Mouse (Mus musculus) embryonic facial prominence, embryonic 14.5 days (tissue): ENCODE data around the gene Vdac2. TPM values are rescaled to one million over a fixed set of nuclear protein-coding genes. Genes with fewer than 3 reads are reported as not detected.

ENCODE experiments used
- ATAC-seq: fragments of 200-750 bp; cut with Nextera tagmentation; 2 replicates; pipeline ENCODE4 v1.8.0; 2017; ENCODE audit warnings: low read depth, moderate number of reproducible peaks, moderate TSS enrichment
- DNase-seq: peaks from one replicate; pipeline ENCODE4 v3.0.0-alpha.2; 2015; ENCODE audit warnings: low spot score
- H3K27ac ChIP-seq: fragments of 300-500 bp; sonication (generic); replicated peaks from 2 replicates; pipeline ENCODE4 v1.5.1; 2014; ENCODE audit warnings: low read depth, mild to moderate bottlenecking, low read length, moderate library complexity
- H3K27me3 ChIP-seq: fragments of 300-500 bp; sonication (generic); replicated peaks from 2 replicates; pipeline ENCODE4 v1.6.1; 2014; ENCODE audit warnings: low read length; ENCODE audit not compliant: control insufficient read depth, insufficient read depth
- H3K36me3 ChIP-seq: fragments of 300-500 bp; sonication (generic); 2 replicates; pipeline ENCODE4 v1.6.1; 2014; ENCODE audit warnings: low read length, mixed read lengths; ENCODE audit not compliant: control insufficient read depth, insufficient read depth
- H3K4me1 ChIP-seq: fragments of 300-500 bp; sonication (generic); 2 replicates; pipeline ENCODE4 v1.6.1; 2014; ENCODE audit warnings: antibody characterized with exemption, low read length; ENCODE audit not compliant: control insufficient read depth, insufficient read depth
- H3K4me2 ChIP-seq: fragments of 300-500 bp; sonication (generic); 2 replicates; pipeline ENCODE4 v1.6.1; 2014; ENCODE audit warnings: low read depth, mild to moderate bottlenecking, low read length, moderate library complexity, mixed read lengths
- H3K4me3 ChIP-seq: fragments of 300-500 bp; sonication (generic); 2 replicates; pipeline ENCODE4 v1.5.1; 2014; ENCODE audit warnings: low read depth, mild to moderate bottlenecking, low read length
- H3K9ac ChIP-seq: fragments of 300-500 bp; sonication (generic); 2 replicates; pipeline ENCODE4 v1.6.1; 2014; ENCODE audit warnings: low read depth, mild to moderate bottlenecking, low read length, moderate library complexity, mixed read lengths
- H3K9me3 ChIP-seq: fragments of 300-500 bp; sonication (generic); 2 replicates; pipeline ENCODE4 v1.6.1; 2016; ENCODE audit warnings: low read length; ENCODE audit not compliant: control insufficient read depth
- WGBS: fragments of 180-500 bp; shearing (Covaris S2); extraction: QIAGEN DNeasy Blood & Tissue Kit; methylation state at CpG from one replicate; pipeline ENCODE4 v1.1.7; 2014; 5-methylcytosine and 5-hydroxymethylcytosine counted together
- polyA plus RNA-seq: library from polyadenylated mRNA; unstranded; fragments of >200 nt; fragmentation: Nextera tagmentation; extraction: Ambion mirVana; gene quantifications from 2 replicates; pipeline ENCODE4 v1.2.1, GENCODE M21; 2014

The Vdac2 gene
- polyA plus RNA-seq, result 251 and 260 TPM in 2 replicates

- Histone ChIP-seq H3K4me2 (no peak within 1 kb of the TSS), H3K9ac (no peak within 1 kb of the TSS), H3K27me3 (no peaks in the 10 kb centered on the region), H3K27ac (no peak within 1 kb of the TSS), H3K4me3 (no peak within 1 kb of the TSS), H3K36me3 (no peaks in the 10 kb centered on the region), H3K4me1 (peaks cover 6% of the 10 kb centered on the region; the same call in 1 of the 2 replicates), H3K9me3 (no peaks in the 10 kb centered on the region)
- DNase-seq (no peak), ATAC-seq (no peak)
- 83% methylated on average over 2 of the region's 2 CpGs for WGBS
These were observed at the start of gene Vdac2 for GRCm38 (mm10) chr14:21824938-21825337. TSS of gene Vdac2 (plus strand) at chr14:21825238.

DNA sequence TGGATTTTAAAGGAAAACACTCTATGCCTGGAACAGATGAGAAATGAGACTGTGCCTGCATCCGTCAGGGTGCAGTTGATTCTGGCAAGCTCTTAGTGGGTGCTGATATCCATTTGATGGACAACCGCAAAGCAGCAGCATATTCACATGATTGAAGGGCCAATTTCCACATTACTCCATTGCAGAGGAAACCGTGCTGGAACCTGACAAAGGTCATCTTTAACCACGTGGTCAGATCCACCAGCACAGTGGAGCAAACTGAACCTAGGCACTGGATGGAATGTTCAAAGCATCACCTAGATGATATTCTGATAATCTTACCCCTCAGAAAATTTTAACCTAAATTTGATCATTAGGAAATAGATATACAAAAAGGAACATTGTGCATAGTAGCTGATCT is 48.8 kb upstream of the Vdac2 start:
- no peak for ATAC-seq
- Histone ChIP-seq H3K4me2 (no peak overlapping the region), H3K4me1 (no peaks in the 10 kb centered on the region; the same call in 1 of the 2 replicates), H3K36me3 (peaks cover 40% of the 10 kb centered on the region), H3K4me3 (no peak overlapping the region), H3K9ac (no peak overlapping the region), H3K27ac (no peak overlapping the region), H3K27me3 (no peaks in the 10 kb centered on the region), H3K9me3 (peaks cover 2% of the 10 kb centered on the region; the same call in 1 of the 2 replicates)
- 91% methylated on average over 4 of the region's 4 CpGs for WGBS
- DNase-seq, result no peak

DNA sequence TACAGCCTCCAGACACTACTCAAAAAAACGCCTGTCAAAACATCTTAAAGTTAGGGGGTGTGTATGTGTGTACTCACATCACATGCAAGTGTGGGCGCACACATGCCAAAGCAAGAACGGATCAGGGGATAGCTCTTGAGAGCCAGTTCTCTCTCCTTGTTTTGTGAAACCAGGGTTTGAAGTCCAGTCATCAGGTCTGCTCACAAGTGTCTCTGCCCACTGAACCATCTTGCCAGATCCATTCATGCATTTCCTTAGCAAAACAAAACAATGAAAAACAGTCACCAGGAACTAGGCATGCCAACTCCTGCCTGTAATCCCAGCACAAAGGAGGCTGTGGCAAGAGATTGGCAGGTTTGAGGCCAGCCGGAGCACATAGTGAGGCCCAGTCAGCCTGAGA is 38.5 kb upstream of the Vdac2 start:
- no peak overlapping the region for H3K4me2 ChIP-seq
- WGBS, result 84% methylated on average over 4 of the region's 4 CpGs
- ATAC-seq (no peak), DNase-seq (no peak)
- H3K9ac ChIP-seq, result no peak overlapping the region
- no peaks in the 10 kb centered on the region for H3K4me1 ChIP-seq
- no peak overlapping the region for H3K4me3 ChIP-seq
- H3K27ac ChIP-seq, result no peak overlapping the region
- no peaks in the 10 kb centered on the region for H3K9me3 ChIP-seq
- peaks cover 32% of the 10 kb centered on the region for H3K36me3 ChIP-seq
- H3K27me3 ChIP-seq, result no peaks in the 10 kb centered on the region

GRCm38 (mm10) chr14:21787374-21787773 is 37.7 kb upstream of the Vdac2 start:
- no peaks in the 10 kb centered on the region for H3K27me3 ChIP-seq
- no peak overlapping the region for H3K27ac ChIP-seq
- no peaks in the 10 kb centered on the region for H3K4me1 ChIP-seq
- ATAC-seq (no peak), DNase-seq (no peak)
- no peak overlapping the region for H3K9ac ChIP-seq
- no peaks in the 10 kb centered on the region for H3K9me3 ChIP-seq
- no peak overlapping the region for H3K4me2 ChIP-seq
- WGBS, result 87% methylated on average over 3 of the region's 3 CpGs
- peaks cover 32% of the 10 kb centered on the region for H3K36me3 ChIP-seq
- no peak overlapping the region for H3K4me3 ChIP-seq

DNA sequence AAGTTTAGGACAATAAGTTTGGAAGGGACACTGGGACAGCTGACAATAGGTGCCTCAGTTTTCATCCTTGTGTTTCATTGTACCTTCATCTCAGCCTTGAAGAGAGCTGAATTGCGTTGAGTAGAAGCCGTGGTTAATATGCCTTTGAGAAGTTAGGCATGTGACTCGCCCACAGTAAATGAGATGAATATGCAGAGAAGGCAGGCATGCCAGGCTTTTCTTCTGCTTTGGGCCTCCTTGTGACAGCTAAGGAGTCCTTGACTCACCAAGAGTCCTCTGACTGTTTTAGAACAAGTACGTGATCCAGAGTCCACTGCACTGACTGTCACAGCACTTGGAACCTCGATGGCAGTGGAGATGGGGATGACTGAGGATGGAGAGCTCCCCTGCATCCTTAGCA is 36.9 kb upstream of the Vdac2 start:
- Histone ChIP-seq H3K36me3 (peaks cover 32% of the 10 kb centered on the region), H3K4me2 (no peak overlapping the region), H3K9ac (no peak overlapping the region), H3K4me1 (no peaks in the 10 kb centered on the region), H3K9me3 (no peaks in the 10 kb centered on the region), H3K27me3 (no peaks in the 10 kb centered on the region), H3K4me3 (no peak overlapping the region), H3K27ac (no peak overlapping the region)
- DNase-seq (no peak), ATAC-seq (no peak)
- 92% methylated on average over 5 of the region's 5 CpGs for WGBS

DNA sequence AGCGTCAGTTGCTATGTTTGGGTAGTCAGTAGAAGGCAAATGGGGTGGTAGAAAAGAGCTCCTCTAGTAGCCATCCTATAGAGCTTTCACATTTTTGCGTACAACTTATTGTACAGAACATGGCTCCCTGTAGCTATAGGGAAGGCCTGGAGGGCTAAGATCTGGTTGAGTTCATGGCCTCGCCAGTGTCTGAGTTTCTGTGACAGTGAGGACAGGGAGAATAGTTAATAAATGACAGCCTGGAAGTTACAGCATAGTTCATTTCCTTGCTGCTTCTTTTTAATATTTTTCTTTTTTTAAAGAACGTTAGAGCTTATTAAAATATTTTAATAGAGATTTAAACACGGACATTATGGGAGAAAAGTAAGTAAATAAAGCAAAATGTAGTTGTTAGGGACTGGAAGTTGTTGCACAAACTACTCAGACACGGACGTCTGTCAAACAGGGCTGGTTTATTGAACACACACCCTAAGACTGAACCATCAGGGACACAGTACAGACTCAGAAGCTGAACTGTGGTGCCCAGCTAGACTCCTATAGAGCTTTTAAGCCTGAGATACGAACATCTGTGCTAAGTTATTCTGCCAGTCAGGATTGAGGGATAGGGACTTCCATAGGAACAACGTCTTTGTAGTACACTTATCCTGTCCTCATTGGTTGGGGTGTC is 34.3 kb upstream of the Vdac2 start:
- WGBS, result 86% methylated on average over 9 of the region's 9 CpGs
- Histone ChIP-seq H3K36me3 (peaks cover 26% of the 10 kb centered on the region), H3K4me2 (no peak overlapping the region), H3K9ac (no peak overlapping the region), H3K4me3 (no peak overlapping the region), H3K27ac (no peak overlapping the region), H3K9me3 (no peaks in the 10 kb centered on the region), H3K27me3 (no peaks in the 10 kb centered on the region), H3K4me1 (peaks cover 3% of the 10 kb centered on the region)
- no peak for DNase-seq
- no peak for ATAC-seq

DNA sequence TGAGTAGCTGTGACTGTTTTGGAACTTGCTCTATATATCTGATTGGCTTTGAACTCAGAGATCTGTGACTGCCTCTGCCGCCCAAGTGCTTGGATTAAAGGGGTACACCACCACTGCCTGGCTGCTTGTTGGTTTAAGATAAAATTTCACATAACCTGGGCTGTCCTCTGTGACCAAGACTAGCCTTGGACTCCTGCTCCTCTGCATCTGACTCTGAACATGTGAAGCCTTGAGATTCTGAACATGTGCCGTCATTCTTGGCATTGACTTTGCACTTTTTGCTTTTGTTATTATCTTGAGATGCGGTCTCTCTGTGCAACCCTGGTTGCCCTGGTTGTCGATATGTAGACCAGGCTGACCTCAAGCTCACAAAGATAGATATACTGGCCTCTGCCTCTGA is 33.3 kb upstream of the Vdac2 start:
- Histone ChIP-seq H3K27me3 (no peaks in the 10 kb centered on the region), H3K9ac (no peak overlapping the region), H3K36me3 (peaks cover 22% of the 10 kb centered on the region), H3K4me2 (no peak overlapping the region), H3K4me1 (peaks cover 3% of the 10 kb centered on the region), H3K9me3 (no peaks in the 10 kb centered on the region), H3K27ac (no peak overlapping the region), H3K4me3 (no peak overlapping the region)
- no peak for DNase-seq
- 92% methylated on average over 4 of the region's 4 CpGs for WGBS
- no peak for ATAC-seq

GRCm38 (mm10) chr14:21792250-21792649 is 32.8 kb upstream of the Vdac2 start:
- H3K4me1 ChIP-seq, result peaks cover 3% of the 10 kb centered on the region
- no peak for ATAC-seq
- no peak overlapping the region for H3K9ac ChIP-seq
- no peak overlapping the region for H3K4me3 ChIP-seq
- H3K9me3 ChIP-seq, result no peaks in the 10 kb centered on the region
- peaks cover 21% of the 10 kb centered on the region for H3K36me3 ChIP-seq
- DNase-seq, result no peak
- WGBS, result 95% methylated on average over 6 of the region's 6 CpGs
- no peaks in the 10 kb centered on the region for H3K27me3 ChIP-seq
- H3K4me2 ChIP-seq, result no peak overlapping the region
- no peak overlapping the region for H3K27ac ChIP-seq

DNA sequence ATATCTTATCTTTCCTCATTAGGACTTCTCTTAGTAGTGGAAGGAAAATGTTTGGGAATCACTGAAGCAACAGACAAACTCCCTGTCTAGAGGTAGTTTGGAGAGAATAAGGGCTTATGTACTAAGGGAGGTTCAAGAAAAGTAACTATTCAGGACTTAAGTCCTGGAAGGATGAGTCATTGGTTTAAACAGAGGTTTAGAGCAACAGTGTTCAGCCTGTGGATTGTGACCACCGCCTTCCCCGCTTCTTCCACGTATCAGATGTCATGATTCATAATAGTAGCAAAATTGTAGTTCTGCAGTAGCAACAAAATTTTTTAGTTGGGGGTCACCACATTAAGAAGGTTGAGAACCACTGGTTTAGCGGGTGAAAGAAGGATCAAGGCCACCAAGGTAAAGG is 24.4 kb upstream of the Vdac2 start:
- H3K4me1 ChIP-seq, result no peaks in the 10 kb centered on the region
- H3K9me3 ChIP-seq, result no peaks in the 10 kb centered on the region
- no peak overlapping the region for H3K27ac ChIP-seq
- no peak overlapping the region for H3K4me2 ChIP-seq
- no peaks in the 10 kb centered on the region for H3K27me3 ChIP-seq
- DNase-seq (no peak), ATAC-seq (no peak)
- WGBS, result 91% methylated on average over 4 of the region's 4 CpGs
- H3K9ac ChIP-seq, result no peak overlapping the region
- no peak overlapping the region for H3K4me3 ChIP-seq
- H3K36me3 ChIP-seq, result 0 out of 2 replicates have a peak, but pooled peaks cover 5% of the 10 kb centered on the region
